Mouse (Mus musculus): ENCODE measurements around the gene Masp1. TPM values are rescaled to one million over a fixed set of nuclear protein-coding genes. Genes with fewer than 3 reads are reported as not detected.
A peak's percentile ranks its signal among the peaks of the same experiment; 100 is the strongest.

Masp1 gene
- 32.0 and 32.8 TPM in 2 replicates for polyA plus RNA-seq (2016; fragmentation: Nextera tagmentation; extraction: Ambion mirVana)

GRCm38 (mm10) chr16:23520235-23520871, at the start of gene Masp1, which contains the start of gene Rtp4:
Gene Masp1, minus strand, starts transcription at chr16:23520815.
Gene Rtp4, plus strand, starts transcription at chr16:23520291.
- peak; percentile 90 for ATAC-seq (ENCODE audit: low FRiP score, low read depth)
- H3K36me3 ChIP-seq = no peaks in the 10 kb centered on the region
- WGBS = 0% methylated on average over 12 of the region's 12 CpGs
- peaks cover 53% of the 10 kb centered on the region for H3K4me1 ChIP-seq
- peak within 1 kb of the TSS; percentile 55 for H3K4me3 ChIP-seq
- peak within 1 kb of the TSS; percentile 78 for H3K9ac ChIP-seq (replicated peaks)
- peak within 1 kb of the TSS; percentile 92 for H3K27ac ChIP-seq (replicated peaks)
- no peaks in the 10 kb centered on the region for H3K9me3 ChIP-seq
- no peaks in the 10 kb centered on the region for H3K27me3 ChIP-seq
- peak within 1 kb of the TSS; percentile 77 for H3K4me2 ChIP-seq (replicated peaks)

DNA sequence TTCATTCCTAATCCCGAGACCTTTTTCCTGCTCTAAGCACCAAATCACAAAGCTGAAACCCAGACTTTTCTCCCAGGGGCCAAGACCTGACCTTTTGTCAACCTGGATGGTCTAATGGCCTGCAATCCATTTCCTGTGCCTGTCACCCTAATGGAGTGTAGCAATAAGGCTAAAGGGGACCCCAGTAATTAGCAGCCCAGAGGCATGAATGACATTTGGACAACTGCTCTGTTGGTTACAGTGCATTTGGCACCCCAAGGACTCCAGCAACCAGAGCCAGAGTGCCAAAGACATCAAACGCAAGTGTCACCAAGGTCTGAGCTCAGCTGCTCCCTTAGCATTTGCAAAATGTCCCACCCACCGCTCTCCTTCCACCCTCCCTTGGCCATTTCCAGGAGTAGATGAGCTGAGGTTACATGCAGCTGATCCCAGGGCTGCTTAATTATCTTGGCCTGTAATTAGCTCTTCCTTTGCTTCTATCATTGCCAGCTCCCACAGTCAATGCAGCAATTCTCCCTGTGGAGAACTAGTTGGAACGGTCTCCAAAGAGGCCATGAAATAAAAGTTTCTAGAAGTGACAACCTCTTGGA, 47.8 kb upstream of the Masp1 start:
- Histone ChIP-seq H3K4me3 (no peak overlapping the region), H3K4me2 (replicated peaks) (no peak overlapping the region), H3K36me3 (no peaks in the 10 kb centered on the region), H3K27ac (replicated peaks) (no peak overlapping the region), H3K4me1 (no peaks in the 10 kb centered on the region), H3K27me3 (no peaks in the 10 kb centered on the region), H3K9ac (replicated peaks) (no peak overlapping the region), H3K9me3 (no peaks in the 10 kb centered on the region)
- 76% methylated on average over 4 of the region's 4 CpGs for WGBS
- no peak for ATAC-seq (ENCODE audit: low FRiP score, low read depth)

DNA sequence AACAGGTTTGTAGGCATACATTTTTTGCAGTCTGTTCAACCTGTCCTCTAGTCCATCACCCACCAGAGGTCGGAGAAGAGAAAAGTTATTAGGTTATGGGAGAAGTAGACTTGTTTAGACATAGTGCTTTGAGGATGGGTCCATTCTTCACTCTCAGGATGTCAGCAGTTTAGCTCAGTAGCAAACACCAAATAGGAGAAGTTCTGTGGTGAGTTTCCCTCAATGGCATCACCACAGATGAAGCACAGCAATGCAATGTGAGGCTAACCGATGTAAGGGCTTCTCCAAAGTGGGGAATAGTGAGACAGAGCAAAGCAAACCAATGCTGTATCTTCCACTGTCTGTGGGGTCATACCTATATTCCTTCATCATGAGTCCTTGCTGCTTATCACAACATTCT, 37.1 kb upstream of the Masp1 start:
- WGBS = 92% methylated on average over 2 of the region's 2 CpGs
- H3K4me1 ChIP-seq = no peaks in the 10 kb centered on the region
- ATAC-seq (ENCODE audit: low FRiP score, low read depth) = no peak

DNA sequence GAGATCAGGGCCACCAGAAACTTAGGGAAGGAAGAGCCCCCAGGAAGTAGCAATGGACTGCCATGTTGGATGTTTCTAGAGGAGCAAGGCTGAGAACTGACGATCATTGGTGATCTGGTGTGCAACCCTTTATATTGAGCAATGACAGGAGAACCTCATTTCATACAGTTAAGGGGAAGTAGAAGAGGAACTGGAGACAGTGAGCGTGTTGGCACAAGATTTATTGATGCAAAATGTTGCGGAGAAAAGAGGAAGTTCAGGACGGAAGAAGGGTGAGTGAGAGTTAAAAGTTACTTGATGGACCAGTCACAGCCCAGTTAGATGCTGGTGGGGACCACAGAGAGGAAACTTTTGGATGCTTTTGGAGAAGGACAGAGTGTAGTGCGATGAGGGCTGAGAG, 36.6 kb upstream of the Masp1 start:
- 92% methylated on average over 5 of the region's 5 CpGs for WGBS
- Histone ChIP-seq H3K4me2 (replicated peaks) (no peak overlapping the region), H3K4me1 (no peaks in the 10 kb centered on the region)

More for the DNA sequence above, 37.1 kb upstream of the Masp1 start:
- Histone ChIP-seq H3K9ac (replicated peaks) (no peak overlapping the region), H3K9me3 (no peaks in the 10 kb centered on the region), H3K4me3 (no peak overlapping the region), H3K27me3 (no peaks in the 10 kb centered on the region), H3K36me3 (no peaks in the 10 kb centered on the region), H3K4me2 (replicated peaks) (no peak overlapping the region), H3K27ac (replicated peaks) (no peak overlapping the region)

DNA sequence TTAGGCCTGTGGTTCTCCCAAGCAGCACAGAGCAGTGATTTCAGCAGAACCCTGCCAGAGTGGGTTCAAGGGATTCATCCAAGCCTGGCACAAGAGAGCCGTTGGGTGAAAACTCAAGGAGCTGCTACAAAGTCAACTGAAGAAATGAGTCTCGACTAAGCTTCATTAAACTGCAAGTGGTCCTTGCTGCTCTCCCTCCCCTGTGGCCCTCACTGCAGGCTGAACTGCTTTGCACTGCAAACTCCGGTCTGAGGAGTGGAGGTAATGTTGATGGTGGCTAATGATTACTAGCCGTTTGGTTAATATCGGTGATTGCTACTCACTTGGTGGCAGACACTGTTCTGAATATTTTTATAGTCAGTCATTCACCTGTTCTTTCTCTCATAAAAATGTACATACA, 34.1 kb upstream of the Masp1 start:
- 89% methylated on average over 5 of the region's 5 CpGs for WGBS
- Histone ChIP-seq H3K9ac (replicated peaks) (no peak overlapping the region), H3K27me3 (no peaks in the 10 kb centered on the region), H3K9me3 (no peaks in the 10 kb centered on the region), H3K36me3 (no peaks in the 10 kb centered on the region), H3K27ac (replicated peaks) (no peak overlapping the region), H3K4me3 (no peak overlapping the region), H3K4me2 (replicated peaks) (no peak overlapping the region), H3K4me1 (no peaks in the 10 kb centered on the region)
- ATAC-seq (ENCODE audit: low FRiP score, low read depth) = no peak

More for the DNA sequence above, 36.6 kb upstream of the Masp1 start:
- no peak overlapping the region for H3K4me3 ChIP-seq
- H3K9me3 ChIP-seq = no peaks in the 10 kb centered on the region
- H3K27ac ChIP-seq (replicated peaks) = no peak overlapping the region
- H3K9ac ChIP-seq (replicated peaks) = no peak overlapping the region
- no peaks in the 10 kb centered on the region for H3K36me3 ChIP-seq
- ATAC-seq (ENCODE audit: low FRiP score, low read depth) = no peak
- no peaks in the 10 kb centered on the region for H3K27me3 ChIP-seq

- peak; percentile 33; the same call in 1 of the 2 replicates for ATAC-seq (ENCODE audit: low FRiP score, low read depth)
- 85% methylated on average over 18 of the region's 18 CpGs for WGBS
These were observed 30.5 kb upstream of the Masp1 start for GRCm38 (mm10) chr16:23550981-23551582.

GRCm38 (mm10) chr16:23550346-23550980, 29.8 kb upstream of the Masp1 start:
- H3K9ac ChIP-seq (replicated peaks) = no peak overlapping the region
- H3K36me3 ChIP-seq = no peaks in the 10 kb centered on the region
- no peaks in the 10 kb centered on the region for H3K27me3 ChIP-seq
- H3K9me3 ChIP-seq = no peaks in the 10 kb centered on the region
- H3K4me3 ChIP-seq = no peak overlapping the region
- H3K4me1 ChIP-seq = no peaks in the 10 kb centered on the region
- H3K27ac ChIP-seq (replicated peaks) = no peak overlapping the region
- ATAC-seq (ENCODE audit: low FRiP score, low read depth) = peak; percentile 62
- 47% methylated on average over 8 of the region's 8 CpGs for WGBS
- H3K4me2 ChIP-seq (replicated peaks) = no peak overlapping the region

More at GRCm38 (mm10) chr16:23550981-23551582, 30.5 kb upstream of the Masp1 start:
- Histone ChIP-seq H3K36me3 (no peaks in the 10 kb centered on the region), H3K4me2 (replicated peaks) (no peak overlapping the region), H3K9ac (replicated peaks) (no peak overlapping the region), H3K27me3 (no peaks in the 10 kb centered on the region), H3K4me1 (no peaks in the 10 kb centered on the region), H3K27ac (replicated peaks) (no peak overlapping the region), H3K4me3 (no peak overlapping the region), H3K9me3 (no peaks in the 10 kb centered on the region)

DNA sequence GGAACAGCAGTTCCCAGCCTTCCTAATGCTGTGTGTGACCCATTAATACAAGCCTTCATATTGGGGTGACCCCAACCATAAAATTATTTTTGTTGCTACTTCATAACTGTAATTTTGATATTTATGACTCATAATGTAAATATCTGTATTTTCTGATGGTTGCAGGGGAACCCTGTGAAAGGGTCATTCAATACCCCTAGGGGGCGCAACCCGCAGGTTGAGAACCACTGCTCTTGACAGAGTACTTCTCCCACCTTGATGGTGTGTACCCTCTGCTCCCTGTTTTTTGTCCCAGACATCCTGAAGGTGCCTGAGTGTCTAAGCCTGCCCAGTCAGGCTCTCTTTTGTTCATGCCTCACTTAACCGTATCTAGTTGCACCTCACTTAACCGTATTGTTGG, 27.2 kb upstream of the Masp1 start:
- H3K27me3 ChIP-seq = no peaks in the 10 kb centered on the region
- no peaks in the 10 kb centered on the region for H3K36me3 ChIP-seq
- H3K27ac ChIP-seq (replicated peaks) = no peak overlapping the region
- H3K9ac ChIP-seq (replicated peaks) = no peak overlapping the region
- H3K4me2 ChIP-seq (replicated peaks) = no peak overlapping the region
- no peak overlapping the region for H3K4me3 ChIP-seq
- 92% methylated on average over 4 of the region's 4 CpGs for WGBS
- H3K9me3 ChIP-seq = no peaks in the 10 kb centered on the region
- H3K4me1 ChIP-seq = no peaks in the 10 kb centered on the region
- no peak for ATAC-seq (ENCODE audit: low FRiP score, low read depth)

DNA sequence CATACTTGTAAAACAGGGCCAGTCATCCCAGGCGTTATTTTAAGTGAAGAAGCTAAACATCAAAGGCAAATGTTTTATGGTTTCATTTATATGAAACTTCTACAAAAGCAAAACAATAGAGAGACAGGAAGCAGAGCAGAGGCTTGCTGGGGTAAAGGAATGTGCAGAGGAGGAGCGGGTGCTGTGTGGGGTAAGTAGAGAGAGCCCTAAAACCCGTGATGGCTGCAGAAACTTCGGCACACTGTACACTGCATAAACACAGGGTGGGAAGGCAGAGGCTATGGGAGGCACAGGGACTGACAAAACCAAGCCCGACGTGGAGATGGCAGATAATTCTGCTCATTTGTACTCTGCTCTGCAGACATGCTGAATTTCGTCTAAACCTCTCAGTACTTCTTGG, 23.7 kb upstream of the Masp1 start:
- Histone ChIP-seq H3K27ac (replicated peaks) (no peak overlapping the region), H3K4me3 (no peak overlapping the region), H3K36me3 (no peaks in the 10 kb centered on the region), H3K9ac (replicated peaks) (no peak overlapping the region), H3K4me1 (no peaks in the 10 kb centered on the region), H3K4me2 (replicated peaks) (no peak overlapping the region), H3K9me3 (no peaks in the 10 kb centered on the region), H3K27me3 (no peaks in the 10 kb centered on the region)
- ATAC-seq (ENCODE audit: low FRiP score, low read depth) = no peak
- 66% methylated on average over 7 of the region's 7 CpGs for WGBS

GRCm38 (mm10) chr16:23542866-23543265, 22.3 kb upstream of the Masp1 start:
- ATAC-seq (ENCODE audit: low FRiP score, low read depth) = no peak
- 81% methylated on average over 4 of the region's 4 CpGs for WGBS

DNA sequence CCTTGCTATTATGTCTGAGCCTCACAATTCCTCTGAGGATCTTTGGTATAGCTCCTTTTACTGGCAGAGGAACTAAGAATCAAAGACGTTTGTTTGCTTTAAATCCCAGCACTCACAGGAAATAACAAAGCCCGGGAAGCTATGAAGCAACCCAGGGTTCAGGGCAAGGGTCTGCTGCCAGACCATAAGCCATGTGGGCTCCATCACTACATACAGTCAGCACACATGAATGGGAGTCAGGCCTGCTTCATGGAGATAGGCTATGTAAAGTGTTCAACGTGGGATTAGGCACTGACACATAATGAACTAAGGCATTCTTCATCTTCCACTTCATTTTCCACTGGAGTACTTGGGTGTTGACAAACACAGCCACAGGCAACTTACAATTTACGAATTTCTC, 20.4 kb upstream of the Masp1 start:
- Histone ChIP-seq H3K9me3 (no peaks in the 10 kb centered on the region), H3K27me3 (no peaks in the 10 kb centered on the region), H3K4me1 (no peaks in the 10 kb centered on the region), H3K4me3 (no peak overlapping the region), H3K9ac (replicated peaks) (no peak overlapping the region), H3K36me3 (no peaks in the 10 kb centered on the region), H3K4me2 (replicated peaks) (no peak overlapping the region), H3K27ac (replicated peaks) (no peak overlapping the region)
- 57% methylated on average over 4 of the region's 4 CpGs for WGBS
- no peak for ATAC-seq (ENCODE audit: low FRiP score, low read depth)

More at GRCm38 (mm10) chr16:23542866-23543265, 22.3 kb upstream of the Masp1 start:
- Histone ChIP-seq H3K4me2 (replicated peaks) (no peak overlapping the region), H3K9ac (replicated peaks) (no peak overlapping the region), H3K4me3 (no peak overlapping the region), H3K27me3 (no peaks in the 10 kb centered on the region), H3K9me3 (no peaks in the 10 kb centered on the region), H3K4me1 (no peaks in the 10 kb centered on the region), H3K27ac (replicated peaks) (no peak overlapping the region), H3K36me3 (no peaks in the 10 kb centered on the region)

DNA sequence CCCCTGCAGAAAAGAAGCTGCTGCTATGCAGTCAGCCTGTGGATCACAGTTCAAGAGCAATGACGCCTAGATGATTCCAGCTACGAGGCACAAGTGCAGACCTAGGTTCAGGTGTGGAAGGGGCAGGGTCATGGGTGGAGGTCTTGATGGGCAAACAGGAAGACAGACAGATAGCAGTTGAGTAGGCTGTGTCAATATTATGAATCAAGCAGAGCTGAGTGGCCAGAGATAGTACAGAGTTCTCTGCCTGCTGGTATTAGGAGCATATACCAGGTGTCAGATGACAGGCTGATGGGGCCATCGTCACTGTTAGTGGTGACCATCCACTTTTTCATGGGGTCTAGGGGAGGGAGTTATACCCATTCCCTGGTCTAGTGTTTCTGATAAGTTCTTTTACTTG, 13.1 kb upstream of the Masp1 start:
- H3K4me1 ChIP-seq = no peaks in the 10 kb centered on the region
- no peak overlapping the region for H3K9ac ChIP-seq (replicated peaks)
- H3K36me3 ChIP-seq = no peaks in the 10 kb centered on the region
- no peaks in the 10 kb centered on the region for H3K27me3 ChIP-seq
- no peaks in the 10 kb centered on the region for H3K9me3 ChIP-seq
- no peak overlapping the region for H3K4me3 ChIP-seq
- H3K4me2 ChIP-seq (replicated peaks) = no peak overlapping the region
- no peak overlapping the region for H3K27ac ChIP-seq (replicated peaks)
- no peak for ATAC-seq (ENCODE audit: low FRiP score, low read depth)
- whole genome bisulfite sequencing = 77% methylated on average over 3 of the region's 3 CpGs

Measured in midbrain, embryonic 12.5 days (tissue).